Mouse (Mus musculus) small intestine, adult 2 months (tissue): ENCODE data around the gene Acot4.

Experiments
- CTCF ChIP-seq: fragments of 200-500 bp; IDR thresholded peaks from 2 replicates; pipeline ENCODE4 v1.5.1; 2012; ENCODE audit warnings: low read depth, mild to moderate bottlenecking, control low read depth, inconsistent platforms, low read length, moderate library complexity, mixed read lengths; ENCODE audit not compliant: insufficient replicate concordance, insufficient read length; ENCODE audit errors: extremely low read depth
- POLR2A ChIP-seq: fragments of 200-500 bp; IDR thresholded peaks from 2 replicates; pipeline ENCODE4 v1.6.1; 2012; ENCODE audit warnings: low read depth, mild to moderate bottlenecking, control low read depth, inconsistent platforms, low read length, moderate library complexity

GRCm38 (mm10) chr12:84044045-84044444 is 5.9 kb downstream of the Acot4 start:
- TF ChIP-seq CTCF (no peak), POLR2A (no peak)
